ENCODE assay signal across 8 mouse cellular contexts in the genomic region with DNA sequence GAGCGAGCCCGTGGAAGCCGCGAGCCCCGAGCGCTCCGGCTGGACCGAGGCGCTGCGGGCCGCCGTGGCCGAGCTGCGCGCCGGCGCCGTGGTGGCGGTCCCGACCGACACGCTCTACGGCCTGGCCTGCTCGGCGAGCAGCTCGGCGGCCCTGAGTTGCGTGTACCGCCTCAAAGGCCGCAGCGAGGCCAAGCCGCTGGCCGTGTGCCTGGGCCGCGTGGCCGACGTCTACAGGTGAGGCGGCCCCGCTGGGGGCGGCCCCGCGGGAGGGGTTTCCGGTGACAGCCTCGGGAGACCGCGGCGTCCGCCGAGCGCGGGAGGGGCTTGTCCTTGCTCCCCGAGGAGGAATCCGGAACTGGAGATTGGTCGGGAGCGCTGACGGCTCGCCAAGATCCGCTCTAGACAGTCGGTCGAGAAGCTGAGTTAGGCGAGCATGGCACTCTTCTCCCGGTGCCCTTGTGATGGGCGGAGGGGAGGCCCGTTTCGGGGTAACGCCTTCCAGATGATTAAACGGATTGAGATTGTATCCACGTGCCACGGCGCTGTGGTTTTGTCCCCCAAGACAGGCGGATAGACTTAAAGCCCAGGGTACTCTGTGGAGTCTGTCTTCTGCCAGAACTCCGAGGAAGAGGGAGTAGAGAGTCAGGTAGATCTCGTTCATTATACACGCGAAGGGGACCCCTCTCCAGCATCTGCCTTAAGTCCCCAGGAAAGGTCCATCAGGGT. TPM values are rescaled to one million over a fixed set of nuclear protein-coding genes. Genes with fewer than 3 reads are reported as not detected.
DNase-seq lines count a peak whose midpoint lies in the region; ATAC-seq lines count a peak whose summit lies in the region.

A gene (minus strand): TSS at position 264 of the 726 bp plus-strand sequence.

- no peaks in the 10 kb centered on the region for H3K9me3 ChIP-seq in intestine, embryonic 16.5 days (ENCODE audit: control insufficient read depth, low read length)
- H3K9me3 ChIP-seq in midbrain, embryonic 10.5 days (replicated peaks) = no peaks in the 10 kb centered on the region

- peak within 1 kb of the TSS; percentile 90 for H3K4me3 ChIP-seq in intestine, embryonic 16.5 days (ENCODE audit: low read length)
- H3K4me3 ChIP-seq in midbrain, embryonic 10.5 days = peak within 1 kb of the TSS; percentile 84

- ATAC-seq in intestine, embryonic 16.5 days = peak; percentile 86

- H3K36me3 ChIP-seq in intestine, embryonic 16.5 days (ENCODE audit: control insufficient read depth, insufficient read depth, low read length) = peaks cover 5% of the 10 kb centered on the region; the same call in 1 of the 2 replicates
- peaks cover 42% of the 10 kb centered on the region for H3K36me3 ChIP-seq in midbrain, embryonic 10.5 days

- under 1% methylated on average over 75 of the region's 75 CpGs for WGBS in intestine, embryonic 16.5 days
- under 1% methylated on average over 75 of the region's 75 CpGs for WGBS in midbrain, embryonic 10.5 days

- H3K4me2 ChIP-seq in intestine, embryonic 16.5 days (ENCODE audit: low read depth, low read length) = peak within 1 kb of the TSS; percentile 86

- DNase-seq in adrenal gland, postnatal 10 days = peak; percentile 92
- DNase-seq in embryo, embryonic 9.5 days (ENCODE audit: extremely low spot score) = peak; percentile 63
- no peak for DNase-seq in gonadal fat pad, adult 2 months (ENCODE audit: low read depth)
- peak; percentile 66 for DNase-seq in left cerebral cortex, postnatal 4 days
- peak; percentile 57 for DNase-seq in midbrain, embryonic 10.5 days (ENCODE audit: low spot score)
- peak; percentile 73 for DNase-seq in right cerebral cortex, postnatal 4 days
- DNase-seq in yolk sac, embryonic 10.5 days (ENCODE audit: low spot score) = peak; percentile 82

- H3K27ac ChIP-seq in intestine, embryonic 16.5 days (ENCODE audit: low read length) = peak within 1 kb of the TSS; percentile 89
- peak within 1 kb of the TSS; percentile 96 for H3K27ac ChIP-seq in midbrain, embryonic 10.5 days (replicated peaks)

- H3K27me3 ChIP-seq in intestine, embryonic 16.5 days (replicated peaks; ENCODE audit: control insufficient read depth, insufficient read depth, low read length) = no peaks in the 10 kb centered on the region
- H3K27me3 ChIP-seq in midbrain, embryonic 10.5 days (ENCODE audit: low read depth, poor library complexity, severe bottlenecking) = no peaks in the 10 kb centered on the region

- H3K4me1 ChIP-seq in intestine, embryonic 16.5 days (ENCODE audit: control insufficient read depth, insufficient read depth, low read length) = peaks cover 11% of the 10 kb centered on the region
- peaks cover 36% of the 10 kb centered on the region for H3K4me1 ChIP-seq in midbrain, embryonic 10.5 days

- intact Hi-C loops in left cerebral cortex, postnatal 4 days (cut with DNase I) = no loop called here

- peak within 1 kb of the TSS; percentile 89 for H3K9ac ChIP-seq in intestine, embryonic 16.5 days (ENCODE audit: low read depth, low read length)

RNA-seq across cellular contexts. Expression of the gene that starts here (rescaled TPM):
- total RNA-seq in adrenal gland, postnatal 10 days (2021) = 10 to 100 TPM; 49.6 to 54.7 TPM
- 76.3 and 77.6 TPM in 2 replicates for polyA plus RNA-seq in gonadal fat pad, adult 2 months (2012; rRNA removed)
- polyA plus RNA-seq in intestine, embryonic 16.5 days (2015; fragmentation: Nextera tagmentation; extraction: Ambion mirVana) = 35.3 and 35.8 TPM in 2 replicates
- 10 to 100 TPM; 74.1 to 75.1 TPM for total RNA-seq in left cerebral cortex, postnatal 4 days (2021)
- 51.5 and 52.2 TPM in 2 replicates for polyA plus RNA-seq in midbrain, embryonic 10.5 days (2016; fragmentation: Nextera tagmentation; extraction: Ambion mirVana)
